Mouse (Mus musculus) central nervous system, embryonic 11.5 days (tissue): ENCODE data around the gene Rhox8. TPM values are rescaled to one million over a fixed set of nuclear protein-coding genes. Genes with fewer than 3 reads are reported as not detected.

Experiments used
- polyA plus RNA-seq: library from polyadenylated mRNA; depleted of rRNA; stranded (reverse); fragments of >200 nt; gene quantifications from 2 replicates; pipeline ENCODE4 v1.2.3, GENCODE M21; 2012; rRNA removed

Gene Rhox8
- polyA plus RNA-seq = not detected in 2 replicates

GRCm38 (mm10) chrX:37878844-37879243 lies at the start of gene Rhox8:
Rhox8 (minus strand) TSS chrX:37878944.

GRCm38 (mm10) chrX:37901670-37902069 lies 22.9 kb upstream of the Rhox8 start, which contains the start of gene Rhox9:
Rhox9 (minus strand) TSS chrX:37901770.

GRCm38 (mm10) chrX:37897132-37897531 lies 18.4 kb upstream of the Rhox8 start, which contains the start of gene Rhox7b:
Rhox7b (minus strand) TSS chrX:37897232.

GRCm38 (mm10) chrX:37831386-37831785 lies 47.4 kb downstream of the Rhox8 start, which contains the start of gene Rhox7a:
Rhox7a (plus strand) TSS chrX:37831686.

GRCm38 (mm10) chrX:37826610-37827009 lies 52.1 kb downstream of the Rhox8 start, which contains the start of gene Rhox6:
Rhox6 (plus strand) TSS chrX:37826910.

Other genes starting within 250 kb of the Rhox8 start
- gene Rhox2g, start 235.5 kb downstream of the Rhox8 start, polyA plus RNA-seq = not detected in 2 replicates
- 0.08 TPM in 1 of 2 replicates, not detected in the other for gene Rhox4g, start 227.6 kb downstream of the Rhox8 start, polyA plus RNA-seq
- not detected in 2 replicates for gene Rhox3h, start 210.2 kb downstream of the Rhox8 start, polyA plus RNA-seq
- gene Rhox2h, start 205.7 kb downstream of the Rhox8 start, polyA plus RNA-seq = not detected in 2 replicates
- 2.4 and 3.0 TPM in 2 replicates for gene Rhox5, start 74.1 kb downstream of the Rhox8 start, polyA plus RNA-seq
- gene Rhox6, start 52.0 kb downstream of the Rhox8 start, polyA plus RNA-seq = 0.06 and 0.41 TPM in 2 replicates
- gene Rhox7a, start 47.3 kb downstream of the Rhox8 start, polyA plus RNA-seq = not detected in 2 replicates
- gene Rhox7b, start 18.3 kb upstream of the Rhox8 start, polyA plus RNA-seq = not detected in 2 replicates
- gene Rhox9, start 22.8 kb upstream of the Rhox8 start, polyA plus RNA-seq = 0.50 TPM in 1 of 2 replicates, not detected in the other
- not detected in 2 replicates for gene Btg1-ps1, start 139.9 kb upstream of the Rhox8 start, polyA plus RNA-seq
- not detected in 2 replicates for gene Btg1-ps2, start 164.2 kb upstream of the Rhox8 start, polyA plus RNA-seq
- gene Rhox10, start 187.5 kb upstream of the Rhox8 start, polyA plus RNA-seq = not detected in 2 replicates
- gene Rhox11, start 206.2 kb upstream of the Rhox8 start, polyA plus RNA-seq = not detected in 2 replicates
- not detected in 2 replicates for gene Rhox12, start 232.0 kb upstream of the Rhox8 start, polyA plus RNA-seq
- not detected in 2 replicates for gene Rhox13, start 242.3 kb upstream of the Rhox8 start, polyA plus RNA-seq